Mouse (Mus musculus): Measurements from ENCODE around the gene Bdkrb1. TPM values are rescaled to one million over a fixed set of nuclear protein-coding genes. Genes with fewer than 3 reads are reported as not detected.

Gene Bdkrb1
- polyA plus RNA-seq, 1 experiment from 2014 or later = not detected

DNA sequence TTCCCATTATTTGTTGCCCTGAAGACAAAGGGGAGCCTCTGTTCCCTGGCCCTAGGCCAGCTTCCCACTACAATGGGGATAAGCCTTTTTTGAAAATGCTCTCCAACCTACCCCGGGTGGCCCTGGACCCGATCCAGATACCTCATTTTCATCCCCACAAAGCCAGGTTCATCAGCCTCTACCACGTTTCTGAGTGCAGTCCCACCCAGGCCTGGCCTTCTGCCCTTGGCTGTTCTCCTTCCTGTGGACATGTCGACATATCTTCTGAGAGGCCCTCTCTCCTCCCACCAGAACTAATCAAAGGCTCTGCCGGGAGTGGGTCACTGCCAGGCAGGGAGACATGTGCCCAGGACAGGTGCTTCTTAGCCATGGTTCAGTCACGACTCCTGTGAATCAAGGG is 1.3 kb upstream of the Bdkrb1 start:
- 77% methylated on average over 6 of the region's 6 CpGs for WGBS
- H3K4me1 ChIP-seq = peaks cover 20% of the 10 kb centered on the region
- no peaks in the 10 kb centered on the region for H3K9me3 ChIP-seq
- H3K9ac ChIP-seq = no peak overlapping the region
- no peak overlapping the region for H3K4me3 ChIP-seq
- H3K27ac ChIP-seq = no peak overlapping the region
- H3K4me2 ChIP-seq (replicated peaks) = no peak overlapping the region
- no peak for ATAC-seq (ENCODE audit: low FRiP score, low read depth)
- no peaks in the 10 kb centered on the region for H3K36me3 ChIP-seq
- no peaks in the 10 kb centered on the region for H3K27me3 ChIP-seq

- no peaks in the 10 kb centered on the region for H3K9me3 ChIP-seq
- no peak overlapping the region for H3K4me3 ChIP-seq
- H3K27ac ChIP-seq = no peak overlapping the region
- no peak overlapping the region for H3K9ac ChIP-seq
- no peaks in the 10 kb centered on the region; the same call in 1 of the 2 replicates for H3K36me3 ChIP-seq
- H3K4me2 ChIP-seq (replicated peaks) = no peak overlapping the region
- H3K4me1 ChIP-seq = peaks cover 16% of the 10 kb centered on the region; the same call in 1 of the 2 replicates
- H3K27me3 ChIP-seq = no peaks in the 10 kb centered on the region
- no peak for ATAC-seq (ENCODE audit: low FRiP score, low read depth)
- WGBS = 71% methylated on average over 11 of the region's 11 CpGs
Measured at GRCm38 (mm10) chr12:105603904-105604303, 1.0 kb downstream of the Bdkrb1 start.

GRCm38 (mm10) chr12:105605212-105605611 is 2.3 kb downstream of the Bdkrb1 start:
- Histone ChIP-seq H3K9ac (no peak overlapping the region), H3K4me2 (replicated peaks) (no peak overlapping the region), H3K4me3 (no peak overlapping the region), H3K27ac (no peak overlapping the region), H3K36me3 (no peaks in the 10 kb centered on the region; the same call in 1 of the 2 replicates), H3K9me3 (no peaks in the 10 kb centered on the region), H3K27me3 (no peaks in the 10 kb centered on the region), H3K4me1 (peaks cover 16% of the 10 kb centered on the region; the same call in 1 of the 2 replicates)
- 18% methylated on average over 8 of the region's 8 CpGs for WGBS
- ATAC-seq (ENCODE audit: low FRiP score, low read depth) = no peak

DNA sequence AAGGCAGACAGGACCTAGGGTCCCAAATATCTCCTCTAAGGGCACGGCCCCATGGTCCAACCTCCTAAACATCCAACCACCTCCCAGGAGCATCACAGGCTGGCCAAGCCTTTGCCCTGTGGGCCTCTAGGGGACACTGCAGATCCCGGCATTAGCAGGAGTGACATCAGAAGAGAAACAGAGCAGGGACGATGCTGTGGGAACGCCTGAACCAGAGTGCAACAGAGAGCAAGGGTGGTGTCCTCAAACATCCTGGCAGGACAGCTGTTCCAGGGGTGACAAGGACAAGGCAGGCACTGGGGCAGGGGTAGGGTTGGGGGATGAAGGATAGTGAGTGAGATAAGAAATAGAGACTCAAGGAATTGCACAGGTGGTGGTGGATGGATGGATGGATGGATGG is 4.0 kb downstream of the Bdkrb1 start:
- no peak for ATAC-seq (ENCODE audit: low FRiP score, low read depth)
- H3K4me2 ChIP-seq (replicated peaks) = no peak overlapping the region

GRCm38 (mm10) chr12:105611045-105611444 is 8.2 kb downstream of the Bdkrb1 start:
- Histone ChIP-seq H3K4me2 (replicated peaks) (no peak overlapping the region), H3K27ac (no peak overlapping the region), H3K27me3 (no peaks in the 10 kb centered on the region), H3K4me1 (peaks cover 4% of the 10 kb centered on the region; the same call in 1 of the 2 replicates), H3K9ac (no peak overlapping the region), H3K36me3 (peaks cover 17% of the 10 kb centered on the region), H3K4me3 (no peak overlapping the region), H3K9me3 (no peaks in the 10 kb centered on the region)
- no peak for ATAC-seq (ENCODE audit: low FRiP score, low read depth)
- 93% methylated on average over 2 of the region's 2 CpGs for WGBS

More for the DNA sequence above, 4.0 kb downstream of the Bdkrb1 start:
- Histone ChIP-seq H3K36me3 (no peaks in the 10 kb centered on the region; the same call in 1 of the 2 replicates), H3K4me1 (peaks cover 17% of the 10 kb centered on the region; the same call in 1 of the 2 replicates), H3K4me3 (no peak overlapping the region), H3K9me3 (no peaks in the 10 kb centered on the region), H3K9ac (no peak overlapping the region), H3K27ac (no peak overlapping the region), H3K27me3 (no peaks in the 10 kb centered on the region)
- WGBS = 69% methylated on average over 4 of the region's 4 CpGs

DNA sequence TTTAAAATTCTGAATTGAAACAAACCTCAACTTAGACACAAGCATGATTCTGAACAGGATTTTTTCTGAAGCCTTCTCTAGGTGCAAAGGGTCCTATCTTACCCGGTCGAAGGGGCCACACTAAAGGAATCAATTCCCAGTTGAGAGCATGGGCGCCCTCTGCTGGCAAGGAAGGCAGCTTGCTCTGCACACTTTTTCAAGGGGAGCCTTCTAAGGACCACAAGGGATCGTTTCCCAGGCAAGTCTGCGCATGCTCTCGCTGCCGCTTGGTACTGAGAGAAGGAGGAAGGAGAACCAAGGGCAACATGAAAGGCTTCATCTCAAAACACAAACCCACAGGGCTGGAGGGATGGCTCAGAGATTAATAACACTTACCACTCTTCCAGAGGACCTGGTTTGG is 8.9 kb downstream of the Bdkrb1 start:
- H3K9me3 ChIP-seq = no peaks in the 10 kb centered on the region
- ATAC-seq (ENCODE audit: low FRiP score, low read depth) = no peak
- 21% methylated on average over 7 of the region's 7 CpGs for WGBS

GRCm38 (mm10) chr12:105613559-105613958 is 10.7 kb downstream of the Bdkrb1 start:
- 90% methylated on average over 10 of the region's 10 CpGs for WGBS
- Histone ChIP-seq H3K27me3 (no peaks in the 10 kb centered on the region), H3K27ac (no peak overlapping the region), H3K4me3 (no peak overlapping the region), H3K4me1 (0 out of 2 replicates have a peak, but pooled peaks cover 3% of the 10 kb centered on the region), H3K4me2 (replicated peaks) (no peak overlapping the region), H3K36me3 (peaks cover 42% of the 10 kb centered on the region), H3K9me3 (no peaks in the 10 kb centered on the region), H3K9ac (no peak overlapping the region)
- ATAC-seq (ENCODE audit: low FRiP score, low read depth) = no peak

More for the DNA sequence above, 8.9 kb downstream of the Bdkrb1 start:
- Histone ChIP-seq H3K4me2 (replicated peaks) (no peak overlapping the region), H3K27me3 (no peaks in the 10 kb centered on the region), H3K36me3 (peaks cover 24% of the 10 kb centered on the region), H3K4me1 (0 out of 2 replicates have a peak, but pooled peaks cover 3% of the 10 kb centered on the region), H3K27ac (no peak overlapping the region), H3K9ac (no peak overlapping the region), H3K4me3 (no peak overlapping the region)

- ATAC-seq (ENCODE audit: low FRiP score, low read depth) = no peak
- WGBS = 94% methylated on average over 7 of the region's 7 CpGs
- H3K36me3 ChIP-seq = peaks cover 81% of the 10 kb centered on the region
- H3K4me3 ChIP-seq = no peak overlapping the region
- H3K4me2 ChIP-seq (replicated peaks) = no peak overlapping the region
- no peaks in the 10 kb centered on the region for H3K27me3 ChIP-seq
- H3K9me3 ChIP-seq = no peaks in the 10 kb centered on the region
- H3K27ac ChIP-seq = no peak overlapping the region
- no peak overlapping the region for H3K9ac ChIP-seq
- H3K4me1 ChIP-seq = peaks cover 15% of the 10 kb centered on the region
Measured at GRCm38 (mm10) chr12:105622048-105622447, 19.2 kb downstream of the Bdkrb1 start.

- peaks cover 15% of the 10 kb centered on the region for H3K4me1 ChIP-seq
- H3K9ac ChIP-seq = no peak overlapping the region
- H3K9me3 ChIP-seq = no peaks in the 10 kb centered on the region
- no peak overlapping the region for H3K27ac ChIP-seq
- no peak overlapping the region for H3K4me2 ChIP-seq (replicated peaks)
- no peaks in the 10 kb centered on the region for H3K27me3 ChIP-seq
- peaks cover 79% of the 10 kb centered on the region for H3K36me3 ChIP-seq
- ATAC-seq (ENCODE audit: low FRiP score, low read depth) = no peak
- WGBS = 90% methylated on average over 12 of the region's 12 CpGs
- no peak overlapping the region for H3K4me3 ChIP-seq
Measured at GRCm38 (mm10) chr12:105622981-105623539, 20.2 kb downstream of the Bdkrb1 start.

GRCm38 (mm10) chr12:105625798-105626197 is 22.9 kb downstream of the Bdkrb1 start:
- H3K9ac ChIP-seq = 0 out of 2 replicates have a peak overlapping the region, but pooled peaks have one; percentile 39
- no peaks in the 10 kb centered on the region; the same call in 1 of the 2 replicates for H3K9me3 ChIP-seq
- H3K4me3 ChIP-seq = no peak overlapping the region
- 21% methylated on average over 7 of the region's 7 CpGs for WGBS
- peak overlapping the region; percentile 15; the same call in 1 of the 2 replicates for H3K27ac ChIP-seq
- H3K27me3 ChIP-seq = no peaks in the 10 kb centered on the region
- H3K36me3 ChIP-seq = peaks cover 67% of the 10 kb centered on the region
- H3K4me1 ChIP-seq = peaks cover 15% of the 10 kb centered on the region
- H3K4me2 ChIP-seq (replicated peaks) = no peak overlapping the region
- ATAC-seq (ENCODE audit: low FRiP score, low read depth) = peak; percentile 51; the same call in 1 of the 2 replicates

GRCm38 (mm10) chr12:105634374-105635067 is 31.6 kb downstream of the Bdkrb1 start:
- Histone ChIP-seq H3K4me1 (no peaks in the 10 kb centered on the region), H3K9ac (no peak overlapping the region), H3K9me3 (no peaks in the 10 kb centered on the region; the same call in 1 of the 2 replicates), H3K27ac (no peak overlapping the region), H3K4me2 (replicated peaks) (no peak overlapping the region), H3K36me3 (peaks cover 80% of the 10 kb centered on the region), H3K27me3 (no peaks in the 10 kb centered on the region), H3K4me3 (no peak overlapping the region)
- 95% methylated on average over 13 of the region's 13 CpGs for WGBS
- no peak for ATAC-seq (ENCODE audit: low FRiP score, low read depth)

- no peak overlapping the region for H3K9ac ChIP-seq
- no peaks in the 10 kb centered on the region for H3K9me3 ChIP-seq
- no peak overlapping the region for H3K4me2 ChIP-seq (replicated peaks)
- H3K36me3 ChIP-seq = peaks cover 94% of the 10 kb centered on the region
- no peak overlapping the region for H3K27ac ChIP-seq
- no peaks in the 10 kb centered on the region for H3K4me1 ChIP-seq
- no peak for ATAC-seq (ENCODE audit: low FRiP score, low read depth)
- WGBS = 92% methylated on average over 9 of the region's 9 CpGs
- H3K4me3 ChIP-seq = no peak overlapping the region
- no peaks in the 10 kb centered on the region for H3K27me3 ChIP-seq
Measured at GRCm38 (mm10) chr12:105636551-105636950, 33.7 kb downstream of the Bdkrb1 start.
